ENCODE assay signal across 16 mouse cellular contexts in the genomic region with DNA sequence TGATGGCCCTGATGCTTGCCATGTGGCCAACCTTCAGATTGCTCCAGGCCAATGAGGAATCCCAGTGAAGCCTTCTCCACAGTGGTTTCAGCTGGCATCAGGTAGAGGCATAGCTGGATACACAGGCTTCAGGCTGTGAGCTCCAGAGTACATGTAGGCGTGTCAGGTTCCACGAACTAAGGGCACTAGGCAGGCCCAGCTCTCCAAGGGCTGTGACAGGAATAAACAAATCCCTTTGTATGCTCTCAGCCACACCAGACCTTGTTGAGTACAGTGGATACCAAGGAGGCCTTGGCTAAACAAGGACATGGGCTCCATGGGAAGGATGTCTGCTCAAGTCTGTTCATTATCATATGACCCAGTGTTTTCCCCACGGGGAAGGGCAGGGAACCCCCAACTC.
"Had no signal": no experiment of that assay in that cellular context is flagged by ENCODE, and none has a peak within 500 bp of the region (broad histone marks: within the 10 kb centered on the region; RNA-seq: fewer than 3 reads in every experiment).

No protein-coding gene starts in this region.

- H3K4me3 ChIP-seq: kidney, embryonic 15.5 days; limb, embryonic 12.5 days; liver, embryonic 13.5 days; midbrain, embryonic 13.5 days; myocyte; neural tube, embryonic 12.5 days had no signal

- H3K4me1 ChIP-seq: midbrain, embryonic 13.5 days; neural tube, embryonic 12.5 days had no signal

- H3K4me2 ChIP-seq: kidney, embryonic 15.5 days; limb, embryonic 12.5 days; liver, embryonic 13.5 days; midbrain, embryonic 13.5 days; neural tube, embryonic 12.5 days had no signal

- ATAC-seq: liver, postnatal 0 days; midbrain, embryonic 13.5 days had no signal

- H3K9ac ChIP-seq: kidney, embryonic 15.5 days; limb, embryonic 12.5 days; liver, embryonic 13.5 days; liver, postnatal 0 days; midbrain, embryonic 13.5 days; neural tube, embryonic 12.5 days had no signal

- H3K27me3 ChIP-seq: kidney, embryonic 15.5 days; limb, embryonic 12.5 days; liver, embryonic 13.5 days; midbrain, embryonic 13.5 days; neural tube, embryonic 12.5 days had no signal

- H3K36me3 ChIP-seq: kidney, embryonic 15.5 days; limb, embryonic 12.5 days; liver, embryonic 13.5 days; midbrain, embryonic 13.5 days; neural tube, embryonic 12.5 days had no signal

- H3K27ac ChIP-seq: kidney, embryonic 15.5 days; limb, embryonic 12.5 days; liver, embryonic 13.5 days; midbrain, embryonic 13.5 days; neural tube, embryonic 12.5 days had no signal

- DNase-seq: kidney, adult 18-20 months; kidney, postnatal 14 days; layer of hippocampus, adult 9-11 months; layer of hippocampus, postnatal 36 days; liver; liver, embryonic 13.5 days; liver, postnatal 0 days; retina, postnatal 1 day; right cerebral cortex, postnatal 4 days; spleen, adult 18-20 months; thymus, postnatal 4 days had no signal

- H3K9me3 ChIP-seq: kidney, embryonic 15.5 days; limb, embryonic 12.5 days; liver, embryonic 13.5 days; midbrain, embryonic 13.5 days; neural tube, embryonic 12.5 days had no signal
